Mouse (Mus musculus) neural tube, embryonic 14.5 days (tissue): ENCODE results near the gene Urgcp. TPM values are rescaled to one million over a fixed set of nuclear protein-coding genes. Genes with fewer than 3 reads are reported as not detected.

Experiments
- ATAC-seq: fragments of 200-750 bp; cut with Nextera tagmentation; 2 replicates; pipeline ENCODE4 v1.8.0; 2017; ENCODE audit warnings: low read depth, mild to moderate bottlenecking, moderate TSS enrichment, moderate library complexity
- H3K27ac ChIP-seq: fragments of 300-500 bp; sonication (generic); 2 replicates; pipeline ENCODE4 v1.5.1; 2014; ENCODE audit warnings: low read depth, mild to moderate bottlenecking, control low read depth, low read length, moderate library complexity, mixed read lengths
- H3K27me3 ChIP-seq: fragments of 300-500 bp; sonication (generic); 2 replicates; pipeline ENCODE4 v1.6.1; 2014; ENCODE audit warnings: low read length; ENCODE audit not compliant: control insufficient read depth, insufficient read depth
- H3K36me3 ChIP-seq: fragments of 300-500 bp; sonication (generic); 2 replicates; pipeline ENCODE4 v1.6.1; 2014; ENCODE audit warnings: low read length, mixed read lengths; ENCODE audit not compliant: control insufficient read depth, insufficient read depth
- H3K4me1 ChIP-seq: fragments of 300-500 bp; sonication (generic); 2 replicates; pipeline ENCODE4 v1.6.1; 2014; ENCODE audit warnings: low read length; ENCODE audit not compliant: control insufficient read depth, insufficient read depth
- H3K4me2 ChIP-seq: fragments of 300-500 bp; sonication (generic); 2 replicates; pipeline ENCODE4 v1.6.1; 2014; ENCODE audit warnings: mild to moderate bottlenecking, low read depth, low read length, control low read depth
- H3K4me3 ChIP-seq: fragments of 300-500 bp; sonication (generic); 2 replicates; pipeline ENCODE4 v1.5.1; 2014; ENCODE audit warnings: low read depth, low read length, control low read depth, mixed read lengths
- H3K9ac ChIP-seq: fragments of 300-500 bp; sonication (generic); replicated peaks from 2 replicates; pipeline ENCODE4 v1.6.1; 2014; ENCODE audit warnings: low read depth, mild to moderate bottlenecking, control low read depth, low read length, mixed read lengths
- H3K9me3 ChIP-seq: fragments of 300-500 bp; sonication (generic); 2 replicates; pipeline ENCODE4 v1.6.1; 2016; ENCODE audit warnings: low read length; ENCODE audit not compliant: control insufficient read depth
- WGBS: fragments of 180-500 bp; shearing (Covaris S2); extraction: QIAGEN DNeasy Blood & Tissue Kit; methylation state at CpG from one replicate; pipeline ENCODE4 v1.1.7; 2014; 5-methylcytosine and 5-hydroxymethylcytosine counted together
- polyA plus RNA-seq: library from polyadenylated mRNA; unstranded; fragments of >200 nt; fragmentation: Nextera tagmentation; extraction: Ambion mirVana; gene quantifications from 2 replicates; pipeline ENCODE4 v1.2.1, GENCODE M21; 2014

Urgcp gene
- polyA plus RNA-seq, 1 experiment from 2014 or later = 18.5 TPM

DNA sequence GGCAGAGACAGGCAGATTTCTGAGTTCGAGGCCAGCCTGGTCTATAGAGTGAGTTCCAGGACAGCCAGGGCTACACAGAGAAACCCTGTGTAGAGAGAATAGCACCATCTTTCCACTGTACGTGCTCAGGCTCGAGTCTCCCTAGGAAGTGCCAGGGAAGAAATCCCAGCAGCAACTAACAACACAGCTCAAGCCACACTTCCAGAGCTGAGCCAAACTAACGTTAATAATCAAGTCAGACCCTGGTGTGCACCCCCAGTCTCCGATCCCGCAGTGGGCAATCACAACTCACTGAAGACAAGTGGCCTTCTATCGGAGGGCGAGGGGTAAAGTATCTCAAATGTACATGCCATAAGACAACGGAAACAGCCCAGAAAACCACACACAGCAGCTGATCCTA is 32.6 kb downstream of the Urgcp start:
- no peak overlapping the region for H3K9ac ChIP-seq
- H3K4me1 ChIP-seq = no peaks in the 10 kb centered on the region
- ATAC-seq = no peak
- H3K27me3 ChIP-seq = no peaks in the 10 kb centered on the region
- WGBS = 93% methylated on average over 9 of the region's 9 CpGs
- no peaks in the 10 kb centered on the region for H3K9me3 ChIP-seq
- no peaks in the 10 kb centered on the region for H3K36me3 ChIP-seq
- no peak overlapping the region for H3K4me2 ChIP-seq
- H3K4me3 ChIP-seq = no peak overlapping the region
- no peak overlapping the region for H3K27ac ChIP-seq

DNA sequence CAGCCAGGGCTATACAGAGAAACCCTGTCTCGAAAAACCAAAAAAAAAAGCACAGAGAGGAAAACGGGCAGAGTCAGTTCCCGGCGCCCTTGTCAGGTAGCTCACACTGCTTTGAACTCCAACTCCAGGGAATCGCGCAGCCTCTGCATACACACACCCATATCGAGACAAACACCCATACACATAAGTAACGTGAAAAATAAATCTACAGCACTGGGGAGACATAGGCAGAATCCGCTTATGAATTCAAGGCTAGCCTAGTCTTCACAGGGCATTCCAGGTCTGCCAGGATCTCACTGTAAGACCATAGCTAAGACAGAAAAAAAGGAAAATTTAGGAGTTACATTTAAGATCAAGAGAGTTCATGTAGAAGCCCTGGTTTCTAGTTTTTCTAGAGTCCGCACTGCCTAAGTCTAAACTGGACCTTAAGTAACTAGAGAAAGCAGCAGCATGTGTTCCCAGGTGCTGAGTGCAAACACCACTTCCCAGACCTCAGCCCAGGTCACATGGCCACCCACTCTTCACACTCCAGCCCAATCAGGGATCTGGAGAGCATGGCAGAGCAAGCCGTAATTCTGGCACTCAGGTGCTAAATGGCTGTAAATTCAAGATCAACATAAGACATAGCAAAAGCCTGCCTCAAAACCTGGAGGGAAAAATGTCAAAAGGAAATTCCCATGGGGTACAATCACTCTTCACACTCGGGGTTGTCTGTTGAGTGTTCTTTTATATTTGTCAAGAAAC is 43.4 kb downstream of the Urgcp start:
- H3K36me3 ChIP-seq = peaks cover 35% of the 10 kb centered on the region
- no peaks in the 10 kb centered on the region for H3K4me1 ChIP-seq
- H3K9me3 ChIP-seq = no peaks in the 10 kb centered on the region
- H3K27ac ChIP-seq = no peak overlapping the region
- WGBS = 94% methylated on average over 12 of the region's 12 CpGs
- no peak overlapping the region for H3K9ac ChIP-seq
- H3K27me3 ChIP-seq = no peaks in the 10 kb centered on the region
- ATAC-seq = no peak
- H3K4me3 ChIP-seq = no peak overlapping the region
- no peak overlapping the region for H3K4me2 ChIP-seq

DNA sequence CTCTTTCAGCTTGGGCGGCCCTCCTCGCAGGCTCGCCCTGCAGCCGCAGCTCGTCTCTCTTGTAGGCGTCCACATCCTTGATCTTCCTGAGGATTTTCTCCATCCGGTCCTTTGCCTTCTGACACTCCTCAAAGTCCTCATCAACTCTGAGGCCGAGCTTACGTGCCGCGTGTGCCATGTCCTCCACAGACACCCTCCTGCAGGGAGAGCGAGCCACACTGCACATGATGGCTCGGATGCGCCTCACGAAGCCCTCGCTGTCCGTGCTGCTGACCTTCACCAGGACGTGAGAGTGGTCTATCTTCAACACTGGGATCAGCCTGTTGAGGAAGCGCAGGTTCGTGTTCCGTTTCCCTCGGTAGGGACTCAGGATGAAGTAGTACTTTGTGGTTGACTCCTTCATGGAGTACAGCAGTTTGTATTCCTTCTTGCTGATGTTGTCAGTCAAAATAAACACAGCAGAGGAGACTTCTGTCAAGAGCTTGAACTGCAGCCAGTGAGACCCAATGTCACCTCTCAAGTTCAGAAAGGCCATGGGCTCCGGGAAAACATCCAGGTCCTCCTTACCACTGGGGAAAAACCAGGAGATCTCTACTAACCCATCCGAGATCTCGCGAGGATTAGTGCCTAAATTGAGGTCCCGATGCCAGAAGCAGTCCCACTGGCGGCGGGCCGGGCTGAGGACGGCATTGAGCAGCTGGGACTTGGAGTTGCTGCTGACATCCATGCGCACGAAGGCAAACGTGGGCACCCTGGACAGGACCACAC is 45.1 kb downstream of the Urgcp start:
- peaks cover 36% of the 10 kb centered on the region for H3K36me3 ChIP-seq
- 94% methylated on average over 34 of the region's 34 CpGs for WGBS

DNA sequence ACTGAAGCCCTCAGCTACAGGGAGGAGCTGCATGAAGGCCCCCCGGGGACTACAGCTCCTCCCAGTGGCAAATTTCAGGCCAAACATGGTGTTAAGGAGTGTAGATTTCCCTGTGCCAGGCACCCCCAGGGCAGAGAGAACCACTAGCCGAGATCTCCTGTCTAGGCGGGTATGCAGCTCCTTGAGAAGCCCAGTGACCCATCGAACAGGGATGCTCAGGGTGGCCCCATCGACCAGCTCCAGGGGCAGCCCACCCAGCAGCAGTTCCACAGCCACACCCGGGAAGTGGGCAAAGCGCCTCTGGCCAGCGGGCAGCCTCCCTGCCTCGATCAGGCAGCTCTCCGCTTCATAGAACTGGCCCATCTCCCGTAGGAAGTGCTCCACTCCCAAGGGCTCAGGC is 45.9 kb downstream of the Urgcp start:
- Histone ChIP-seq H3K27ac (no peak overlapping the region), H3K27me3 (no peaks in the 10 kb centered on the region), H3K4me3 (no peak overlapping the region), H3K9ac (no peak overlapping the region), H3K4me1 (no peaks in the 10 kb centered on the region), H3K9me3 (no peaks in the 10 kb centered on the region), H3K36me3 (peaks cover 36% of the 10 kb centered on the region), H3K4me2 (no peak overlapping the region)
- no peak for ATAC-seq
- 92% methylated on average over 11 of the region's 11 CpGs for WGBS

More for the DNA sequence above, 45.1 kb downstream of the Urgcp start:
- H3K4me3 ChIP-seq = no peak overlapping the region
- H3K4me1 ChIP-seq = no peaks in the 10 kb centered on the region
- H3K4me2 ChIP-seq = no peak overlapping the region
- no peaks in the 10 kb centered on the region for H3K9me3 ChIP-seq
- H3K27ac ChIP-seq = no peak overlapping the region
- H3K27me3 ChIP-seq = no peaks in the 10 kb centered on the region
- no peak overlapping the region for H3K9ac ChIP-seq
- ATAC-seq = no peak

DNA sequence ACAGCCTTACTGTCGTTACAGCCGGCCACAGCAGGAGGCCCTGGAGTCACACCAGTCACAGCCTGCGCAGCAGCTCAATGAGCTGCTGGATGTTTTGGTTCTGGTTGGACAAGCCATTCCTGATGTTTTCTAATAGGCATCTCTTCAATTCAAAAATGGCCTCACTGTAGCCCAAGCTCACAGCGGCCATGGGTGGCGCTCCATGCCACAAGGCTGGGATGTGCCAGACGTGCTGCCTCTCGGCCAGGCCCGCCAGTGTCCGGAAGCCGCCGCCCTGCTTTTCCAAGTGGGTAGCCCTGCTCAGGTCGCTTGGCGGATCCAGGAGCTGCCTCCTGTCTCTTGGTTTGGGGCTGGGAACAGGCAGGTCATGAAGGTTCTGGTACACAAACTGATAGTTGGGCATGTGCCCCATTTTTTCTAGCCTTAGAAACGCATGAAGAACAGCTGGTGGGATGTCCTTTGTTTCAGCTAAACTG is 46.5 kb downstream of the Urgcp start, which contains the start of gene Mrps24:
Gene Mrps24, minus strand, starts transcription at position 51 of the 476 bp plus-strand sequence.
- WGBS = 79% methylated on average over 14 of the region's 14 CpGs
- peaks cover 36% of the 10 kb centered on the region for H3K36me3 ChIP-seq
- no peak within 1 kb of the TSS for H3K4me2 ChIP-seq

DNA sequence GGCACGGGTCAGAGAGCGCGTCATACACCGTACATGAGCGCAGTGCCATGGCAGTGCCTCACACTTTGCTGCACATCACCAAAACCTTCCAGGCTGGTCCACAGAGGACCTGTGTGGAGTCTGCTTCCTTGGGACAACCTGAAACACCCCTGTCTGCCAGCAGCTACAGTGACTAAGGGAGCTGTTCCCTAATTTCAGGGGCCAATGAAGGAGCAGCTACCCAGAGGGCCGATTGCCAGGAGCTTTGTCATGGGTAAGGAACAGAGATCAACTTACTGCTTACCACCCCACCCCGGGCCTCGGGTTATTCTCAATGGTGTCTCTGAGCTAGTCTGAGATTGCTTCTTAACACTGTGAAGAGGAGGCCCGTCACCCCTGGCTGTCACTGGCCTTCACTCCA is 47.0 kb downstream of the Urgcp start:
- H3K9me3 ChIP-seq = no peaks in the 10 kb centered on the region
- H3K36me3 ChIP-seq = peaks cover 36% of the 10 kb centered on the region
- H3K4me2 ChIP-seq = no peak overlapping the region
- no peak for ATAC-seq
- no peaks in the 10 kb centered on the region for H3K4me1 ChIP-seq
- no peak overlapping the region for H3K4me3 ChIP-seq
- H3K27me3 ChIP-seq = no peaks in the 10 kb centered on the region
- 92% methylated on average over 9 of the region's 9 CpGs for WGBS
- H3K27ac ChIP-seq = no peak overlapping the region
- no peak overlapping the region for H3K9ac ChIP-seq

More for the DNA sequence above, 46.5 kb downstream of the Urgcp start, which contains the start of gene Mrps24:
- no peaks in the 10 kb centered on the region for H3K9me3 ChIP-seq
- H3K4me3 ChIP-seq = no peak within 1 kb of the TSS
- no peaks in the 10 kb centered on the region for H3K4me1 ChIP-seq
- H3K27ac ChIP-seq = no peak within 1 kb of the TSS
- ATAC-seq = no peak
- no peaks in the 10 kb centered on the region for H3K27me3 ChIP-seq
- H3K9ac ChIP-seq = no peak within 1 kb of the TSS

DNA sequence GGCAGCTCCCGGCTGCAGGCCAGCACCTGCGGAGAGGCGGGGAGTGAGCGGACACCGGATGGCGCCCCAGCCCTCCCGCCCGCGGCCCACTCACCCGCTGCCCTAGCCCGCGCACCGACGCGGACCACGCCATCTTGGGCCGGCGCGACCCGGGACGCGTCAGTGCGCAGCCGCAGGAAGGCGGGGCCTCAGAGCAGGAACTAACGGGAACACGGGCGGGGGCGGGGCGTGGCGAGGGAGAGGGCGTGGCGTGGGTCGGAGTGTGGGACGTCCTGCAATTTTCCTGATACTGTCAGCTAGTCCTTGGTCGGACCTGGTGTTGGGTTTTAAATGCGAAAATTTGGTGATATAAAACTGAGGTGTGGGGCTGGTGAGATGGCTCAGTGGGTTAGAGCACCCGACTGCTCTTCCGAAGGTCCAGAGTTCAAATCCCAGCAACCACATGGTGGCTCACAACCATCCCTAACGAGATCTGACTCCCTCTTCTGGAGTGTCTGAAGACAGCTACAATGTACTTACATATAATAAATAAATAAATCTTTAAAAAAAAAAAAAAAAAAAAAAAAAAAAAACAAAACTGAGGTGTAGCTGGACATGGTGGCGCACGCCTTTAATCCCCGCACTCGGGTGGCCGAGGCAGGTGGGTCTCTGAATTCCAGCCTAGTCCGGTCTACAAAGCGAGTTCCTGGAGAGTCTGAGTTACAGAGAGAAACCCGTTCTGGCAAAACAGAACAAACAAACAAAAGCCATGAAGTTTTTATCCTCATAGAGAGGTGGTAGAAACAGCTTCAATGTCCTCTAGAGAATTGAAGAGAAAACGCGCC is 54.4 kb downstream of the Urgcp start:
- peak overlapping the region; percentile 72 for H3K27ac ChIP-seq
- H3K4me3 ChIP-seq = peak overlapping the region; percentile 90
- H3K4me1 ChIP-seq = peaks cover 13% of the 10 kb centered on the region
- peak overlapping the region; percentile 92 for H3K9ac ChIP-seq
- no peaks in the 10 kb centered on the region for H3K27me3 ChIP-seq
- peak overlapping the region; percentile 70 for H3K4me2 ChIP-seq
- ATAC-seq = peak; percentile 97
- 23% methylated on average over 41 of the region's 50 CpGs for WGBS
- H3K36me3 ChIP-seq = 0 out of 2 replicates have a peak, but pooled peaks cover 2% of the 10 kb centered on the region
- no peaks in the 10 kb centered on the region for H3K9me3 ChIP-seq

DNA sequence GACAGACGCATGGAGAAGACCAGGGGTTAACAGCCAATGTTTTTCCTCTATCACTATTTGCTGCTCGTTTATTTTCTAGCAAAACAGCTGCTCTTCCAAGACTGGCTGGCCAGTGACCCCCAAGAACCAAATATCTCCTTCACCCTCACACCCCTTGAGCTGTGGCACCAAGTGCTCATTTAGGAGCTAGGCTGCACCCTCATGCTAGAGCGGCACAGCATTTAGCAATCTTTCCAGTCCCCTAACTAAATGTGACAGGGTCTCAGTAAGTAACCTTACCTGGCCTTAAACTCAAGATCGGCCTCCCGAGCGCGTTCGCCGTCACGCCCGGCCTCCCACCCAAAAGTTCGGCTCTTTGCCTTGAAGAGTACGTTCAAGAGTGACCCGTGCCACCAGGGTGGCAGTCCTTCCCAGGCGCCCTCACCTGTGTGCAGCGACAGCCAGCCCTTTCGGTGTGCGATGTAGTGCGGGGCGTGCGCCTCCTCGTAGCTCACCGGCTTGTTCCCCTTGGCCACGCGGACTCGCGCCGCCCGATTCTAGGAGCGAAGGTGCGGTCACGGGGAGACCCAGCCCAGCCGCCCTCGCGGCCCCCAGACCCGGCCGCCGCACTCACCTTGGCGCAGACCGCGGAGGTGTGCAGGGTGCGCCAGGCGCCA is 55.2 kb downstream of the Urgcp start:
- Histone ChIP-seq H3K27me3 (no peaks in the 10 kb centered on the region), H3K4me1 (peaks cover 13% of the 10 kb centered on the region), H3K4me2 (peak overlapping the region; percentile 70), H3K4me3 (peak overlapping the region; percentile 90), H3K27ac (peak overlapping the region; percentile 72), H3K9me3 (no peaks in the 10 kb centered on the region), H3K36me3 (0 out of 2 replicates have a peak, but pooled peaks cover 2% of the 10 kb centered on the region), H3K9ac (peak overlapping the region; percentile 92)
- peak; percentile 84 for ATAC-seq
- WGBS = under 1% methylated on average over 43 of the region's 43 CpGs
